Mouse (Mus musculus): ENCODE data around the gene Tut4.
A peak's percentile ranks its signal among the peaks of the same experiment; 100 is the strongest.

The Tut4 gene

GRCm38 (mm10) chr4:108539701-108540100, 80.5 kb downstream of the Tut4 start:
- DNase-seq = no peak

DNA sequence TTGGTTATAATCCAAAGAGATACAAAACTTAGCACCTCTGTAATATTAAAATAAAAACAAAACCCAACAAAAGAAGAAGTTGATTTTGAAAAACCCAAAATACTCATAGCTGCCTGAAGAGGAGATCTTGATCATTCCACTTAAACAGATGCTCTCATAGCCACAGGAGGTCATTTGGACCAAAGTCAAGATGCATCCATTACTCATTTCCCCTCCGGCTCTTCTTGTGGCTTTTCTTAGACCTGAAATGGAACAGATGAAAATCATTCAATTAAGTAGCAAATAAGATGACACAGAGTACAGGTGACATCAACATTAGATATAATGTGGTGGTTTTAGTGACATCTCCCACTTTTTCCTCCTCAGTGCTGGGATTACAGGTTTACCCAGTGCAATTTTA, 105.8 kb downstream of the Tut4 start:
- DNase-seq = no peak

GRCm38 (mm10) chr4:108572644-108573043, 113.4 kb downstream of the Tut4 start:
- DNase-seq = no peak

- peak; percentile 99 for DNase-seq
Measured at GRCm38 (mm10) chr4:108578840-108579742, 119.9 kb downstream of the Tut4 start, which contains the start of the genes Prpf38a and Orc1. Prpf38a (minus strand) TSS chr4:108579336. Orc1 (plus strand) TSS chr4:108579423.

GRCm38 (mm10) chr4:108579743-108580411, 120.7 kb downstream of the Tut4 start:
- DNase-seq = peak; percentile 5

DNA sequence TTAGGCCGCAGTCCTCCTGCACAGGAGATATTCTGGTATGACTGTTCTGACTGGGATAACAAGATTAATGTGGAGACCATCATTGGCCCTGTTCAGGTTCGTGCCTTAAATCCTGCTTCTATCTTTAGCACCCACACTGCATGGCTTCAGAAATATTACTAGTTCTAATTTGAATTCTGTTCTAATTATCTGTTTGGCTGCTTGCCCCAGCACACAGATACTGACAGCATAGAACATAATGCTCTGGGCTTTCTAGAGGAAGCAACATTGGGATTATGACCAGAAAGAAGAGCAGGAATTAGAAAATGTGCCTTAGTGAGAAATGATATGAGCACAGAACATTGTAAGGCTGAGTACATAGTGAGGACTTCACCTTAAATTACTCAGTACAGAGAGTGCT, 134.2 kb downstream of the Tut4 start:
- no peak for DNase-seq

DNA sequence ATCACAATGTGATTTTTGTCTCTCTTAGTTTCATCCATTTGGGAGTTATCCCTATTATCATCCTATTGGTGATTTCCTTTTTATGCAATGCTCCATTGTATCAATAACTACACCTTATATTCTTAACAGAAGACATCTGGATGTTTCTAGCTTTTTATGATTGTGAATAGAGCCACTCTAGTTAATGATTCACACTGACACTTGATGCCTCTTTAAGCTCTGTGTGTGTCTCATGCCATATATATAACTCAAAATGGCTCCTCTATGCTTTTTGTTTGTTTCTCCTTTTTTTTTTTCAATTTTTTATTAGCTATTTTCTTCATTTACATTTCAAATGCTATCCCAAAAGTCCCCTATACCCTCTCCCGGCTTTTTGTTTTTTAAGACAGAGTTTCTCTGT, 136.6 kb downstream of the Tut4 start:
- DNase-seq = no peak

GRCm38 (mm10) chr4:108598306-108598705, 139.1 kb downstream of the Tut4 start:
- no peak for DNase-seq

GRCm38 (mm10) chr4:108601870-108602269, 142.6 kb downstream of the Tut4 start:
- DNase-seq = no peak

- DNase-seq = no peak
Measured at GRCm38 (mm10) chr4:108608651-108609050, 149.4 kb downstream of the Tut4 start.

All from embryo, embryonic 11 days (tissue).